Mouse (Mus musculus) kidney, embryonic 16.5 days (tissue): ENCODE results near the gene Ankrd9. TPM values are rescaled to one million over a fixed set of nuclear protein-coding genes. Genes with fewer than 3 reads are reported as not detected.

Source experiments
- ATAC-seq: fragments of 200-750 bp; cut with Nextera tagmentation; 2 replicates; pipeline ENCODE4 v1.8.0; 2017; ENCODE audit warnings: moderate TSS enrichment; ENCODE audit not compliant: low FRiP score, low TSS enrichment
- H3K27ac ChIP-seq: fragments of 300-500 bp; sonication (generic); 2 replicates; pipeline ENCODE4 v1.5.1; 2014; ENCODE audit warnings: low read length
- H3K27me3 ChIP-seq: fragments of 300-500 bp; sonication (generic); 2 replicates; pipeline ENCODE4 v1.6.1; 2014; ENCODE audit warnings: low read length, control low read depth, mixed read lengths; ENCODE audit not compliant: insufficient read depth
- H3K36me3 ChIP-seq: fragments of 300-500 bp; sonication (generic); 2 replicates; pipeline ENCODE4 v1.6.1; 2014; ENCODE audit warnings: low read length, control low read depth, mixed read lengths; ENCODE audit not compliant: insufficient read depth
- H3K4me1 ChIP-seq: fragments of 300-500 bp; sonication (generic); 2 replicates; pipeline ENCODE4 v1.6.1; 2014; ENCODE audit warnings: low read length, control low read depth, mixed read lengths; ENCODE audit not compliant: insufficient read depth
- H3K4me2 ChIP-seq: fragments of 300-500 bp; sonication (generic); replicated peaks from 2 replicates; pipeline ENCODE4 v1.6.1; 2014; ENCODE audit warnings: low read depth, low read length
- H3K4me3 ChIP-seq: fragments of 300-500 bp; sonication (generic); 2 replicates; pipeline ENCODE4 v1.5.1; 2014; ENCODE audit warnings: mild to moderate bottlenecking, low read length
- H3K9ac ChIP-seq: fragments of 300-500 bp; sonication (generic); replicated peaks from 2 replicates; pipeline ENCODE4 v1.6.1; 2014; ENCODE audit warnings: low read length
- H3K9me3 ChIP-seq: fragments of 300-500 bp; sonication (generic); 2 replicates; pipeline ENCODE4 v1.6.1; 2016; ENCODE audit warnings: low read length, control low read depth
- WGBS: fragments of 180-500 bp; shearing (Covaris S2); extraction: QIAGEN DNeasy Blood & Tissue Kit; methylation state at CpG from one replicate; pipeline ENCODE4 v1.1.7; 2014; 5-methylcytosine and 5-hydroxymethylcytosine counted together
- polyA plus RNA-seq: library from polyadenylated mRNA; unstranded; fragments of >200 nt; fragmentation: Nextera tagmentation; extraction: Ambion mirVana; gene quantifications from 2 replicates; pipeline ENCODE4 v1.2.1, GENCODE M21; 2015

The Ankrd9 gene
- polyA plus RNA-seq, 1 experiment from 2014 or later = 16.7 TPM

- H3K9ac ChIP-seq = peak overlapping the region; percentile 72
- under 1% methylated on average over 23 of the region's 24 CpGs for WGBS
- H3K27ac ChIP-seq = peak overlapping the region; percentile 81
- H3K9me3 ChIP-seq = no peaks in the 10 kb centered on the region
- peak overlapping the region; percentile 62 for H3K4me2 ChIP-seq
- H3K27me3 ChIP-seq = no peaks in the 10 kb centered on the region
- H3K36me3 ChIP-seq = no peaks in the 10 kb centered on the region
- ATAC-seq = peak; percentile 93
- H3K4me3 ChIP-seq = peak overlapping the region; percentile 58
- peaks cover 5% of the 10 kb centered on the region for H3K4me1 ChIP-seq
Measured at GRCm38 (mm10) chr12:110992128-110992553, 13.3 kb upstream of the Ankrd9 start.

- peaks cover 5% of the 10 kb centered on the region for H3K4me1 ChIP-seq
- no peaks in the 10 kb centered on the region for H3K27me3 ChIP-seq
- H3K36me3 ChIP-seq = no peaks in the 10 kb centered on the region
- H3K9ac ChIP-seq = peak overlapping the region; percentile 72
- ATAC-seq = peak; percentile 94
- H3K9me3 ChIP-seq = no peaks in the 10 kb centered on the region
- peak overlapping the region; percentile 81 for H3K27ac ChIP-seq
- H3K4me3 ChIP-seq = peak overlapping the region; percentile 58
- peak overlapping the region; percentile 62 for H3K4me2 ChIP-seq
- WGBS = 6% methylated on average over 23 of the region's 23 CpGs
Measured at GRCm38 (mm10) chr12:110991361-110992127, 12.7 kb upstream of the Ankrd9 start.

GRCm38 (mm10) chr12:110990500-110990899 lies 11.7 kb upstream of the Ankrd9 start:
- Histone ChIP-seq H3K4me1 (peaks cover 5% of the 10 kb centered on the region), H3K4me2 (no peak overlapping the region), H3K9ac (no peak overlapping the region), H3K36me3 (no peaks in the 10 kb centered on the region), H3K27ac (no peak overlapping the region), H3K4me3 (no peak overlapping the region), H3K9me3 (no peaks in the 10 kb centered on the region), H3K27me3 (no peaks in the 10 kb centered on the region)
- ATAC-seq = no peak
- 86% methylated on average over 7 of the region's 7 CpGs for WGBS

GRCm38 (mm10) chr12:110989409-110989808 lies 10.6 kb upstream of the Ankrd9 start:
- ATAC-seq = no peak
- peaks cover 12% of the 10 kb centered on the region for H3K4me1 ChIP-seq
- WGBS = 91% methylated on average over 3 of the region's 3 CpGs
- H3K36me3 ChIP-seq = no peaks in the 10 kb centered on the region
- no peaks in the 10 kb centered on the region for H3K27me3 ChIP-seq
- H3K9ac ChIP-seq = no peak overlapping the region
- no peak overlapping the region for H3K27ac ChIP-seq
- H3K4me3 ChIP-seq = no peak overlapping the region
- no peak overlapping the region for H3K4me2 ChIP-seq
- no peaks in the 10 kb centered on the region for H3K9me3 ChIP-seq

GRCm38 (mm10) chr12:110986536-110987425 lies 7.9 kb upstream of the Ankrd9 start:
- ATAC-seq = no peak
- Histone ChIP-seq H3K27me3 (no peaks in the 10 kb centered on the region), H3K36me3 (no peaks in the 10 kb centered on the region), H3K4me1 (peaks cover 9% of the 10 kb centered on the region), H3K9me3 (no peaks in the 10 kb centered on the region), H3K4me3 (no peak overlapping the region), H3K4me2 (no peak overlapping the region), H3K9ac (no peak overlapping the region), H3K27ac (no peak overlapping the region)
- WGBS = 84% methylated on average over 11 of the region's 11 CpGs

GRCm38 (mm10) chr12:110985141-110985540 lies 6.3 kb upstream of the Ankrd9 start:
- WGBS = 75% methylated on average over 9 of the region's 9 CpGs
- Histone ChIP-seq H3K9me3 (no peaks in the 10 kb centered on the region), H3K27ac (no peak overlapping the region), H3K4me1 (peaks cover 9% of the 10 kb centered on the region; the same call in 1 of the 2 replicates), H3K27me3 (no peaks in the 10 kb centered on the region), H3K4me3 (no peak overlapping the region), H3K4me2 (no peak overlapping the region), H3K9ac (no peak overlapping the region), H3K36me3 (no peaks in the 10 kb centered on the region)
- ATAC-seq = no peak

- no peaks in the 10 kb centered on the region for H3K27me3 ChIP-seq
- no peak overlapping the region for H3K27ac ChIP-seq
- WGBS = 34% methylated on average over 4 of the region's 4 CpGs
- peak; percentile 60 for ATAC-seq
- no peak overlapping the region for H3K4me3 ChIP-seq
- H3K36me3 ChIP-seq = no peaks in the 10 kb centered on the region
- H3K9ac ChIP-seq = no peak overlapping the region
- H3K9me3 ChIP-seq = no peaks in the 10 kb centered on the region
- H3K4me2 ChIP-seq = no peak overlapping the region
- H3K4me1 ChIP-seq = peaks cover 11% of the 10 kb centered on the region
Measured at GRCm38 (mm10) chr12:110984598-110984997, 5.8 kb upstream of the Ankrd9 start.

GRCm38 (mm10) chr12:110983714-110984113 lies 4.9 kb upstream of the Ankrd9 start:
- no peaks in the 10 kb centered on the region for H3K27me3 ChIP-seq
- no peak for ATAC-seq
- no peak overlapping the region for H3K4me3 ChIP-seq
- H3K27ac ChIP-seq = no peak overlapping the region
- peaks cover 15% of the 10 kb centered on the region for H3K4me1 ChIP-seq
- no peak overlapping the region for H3K9ac ChIP-seq
- no peaks in the 10 kb centered on the region for H3K36me3 ChIP-seq
- WGBS = 77% methylated on average over 8 of the region's 8 CpGs
- H3K4me2 ChIP-seq = no peak overlapping the region
- H3K9me3 ChIP-seq = no peaks in the 10 kb centered on the region

GRCm38 (mm10) chr12:110983083-110983482 lies 4.2 kb upstream of the Ankrd9 start:
- no peak overlapping the region for H3K9ac ChIP-seq
- H3K27ac ChIP-seq = no peak overlapping the region
- WGBS = 54% methylated on average over 8 of the region's 8 CpGs

More at GRCm38 (mm10) chr12:110983083-110983482, 4.2 kb upstream of the Ankrd9 start:
- no peak for ATAC-seq
- H3K4me2 ChIP-seq = no peak overlapping the region
- no peaks in the 10 kb centered on the region for H3K36me3 ChIP-seq
- H3K4me1 ChIP-seq = peaks cover 18% of the 10 kb centered on the region
- no peak overlapping the region for H3K4me3 ChIP-seq
- H3K9me3 ChIP-seq = no peaks in the 10 kb centered on the region
- H3K27me3 ChIP-seq = no peaks in the 10 kb centered on the region
